Mouse (Mus musculus) cerebellum, postnatal 14 days (tissue): ENCODE data around the gene Mprip.

ENCODE experiments used
- DNase-seq, 2 experiments: peaks; one replicate each; pipeline ENCODE4 v3.0.0; 2021; ENCODE audit warnings: mixed read lengths in 2 of 2

Mprip gene

GRCm38 (mm10) chr11:59769307-59769706 lies 108.2 kb downstream of the Mprip start:
- DNase-seq = no peak

- DNase-seq = no peak
Measured at GRCm38 (mm10) chr11:59769738-59770137, 108.6 kb downstream of the Mprip start.

GRCm38 (mm10) chr11:59770753-59771152 lies 109.6 kb downstream of the Mprip start:
- DNase-seq = no peak

GRCm38 (mm10) chr11:59772291-59772690 lies 111.2 kb downstream of the Mprip start:
- peak; percentile 45 to 81 for DNase-seq

- peak in 1 of 2 experiments; percentile 51 for DNase-seq
Measured at GRCm38 (mm10) chr11:59772902-59773301, 111.8 kb downstream of the Mprip start.

- no peak for DNase-seq
Measured at GRCm38 (mm10) chr11:59774522-59774921, 113.4 kb downstream of the Mprip start.

- no peak for DNase-seq
Measured at GRCm38 (mm10) chr11:59775435-59776148, 114.5 kb downstream of the Mprip start.

- DNase-seq = peak in 1 of 2 experiments; percentile 48
Measured at GRCm38 (mm10) chr11:59777259-59777658, 116.2 kb downstream of the Mprip start.

- peak; percentile 87 to 91 for DNase-seq
Measured at GRCm38 (mm10) chr11:59778181-59778873, 117.2 kb downstream of the Mprip start.

GRCm38 (mm10) chr11:59778874-59779223 lies 117.7 kb downstream of the Mprip start:
- no peak for DNase-seq

GRCm38 (mm10) chr11:59779406-59779805 lies 118.3 kb downstream of the Mprip start:
- no peak for DNase-seq

GRCm38 (mm10) chr11:59780241-59780640 lies 119.1 kb downstream of the Mprip start:
- DNase-seq = no peak

GRCm38 (mm10) chr11:59782091-59782590 lies 121.0 kb downstream of the Mprip start:
- no peak for DNase-seq

- DNase-seq = no peak
Measured at GRCm38 (mm10) chr11:59783591-59783990, 122.5 kb downstream of the Mprip start.

- no peak for DNase-seq
Measured at GRCm38 (mm10) chr11:59786444-59787198, 125.5 kb downstream of the Mprip start.

GRCm38 (mm10) chr11:59787199-59787781 lies 126.2 kb downstream of the Mprip start, which contains the start of gene Pld6:
Pld6 (minus strand) TSS chr11:59787645.
- DNase-seq = peak in 1 of 2 experiments; percentile 50

GRCm38 (mm10) chr11:59789311-59789710 lies 128.2 kb downstream of the Mprip start:
- DNase-seq = no peak

GRCm38 (mm10) chr11:59793390-59793789 lies 132.3 kb downstream of the Mprip start:
- DNase-seq = no peak

GRCm38 (mm10) chr11:59800412-59800811 lies 139.3 kb downstream of the Mprip start:
- DNase-seq = no peak

- peak in 1 of 2 experiments; percentile 31 for DNase-seq
Measured at GRCm38 (mm10) chr11:59801881-59802280, 140.8 kb downstream of the Mprip start.

GRCm38 (mm10) chr11:59803516-59803915 lies 142.4 kb downstream of the Mprip start:
- no peak for DNase-seq

- peak; percentile 60 to 69 for DNase-seq
Measured at GRCm38 (mm10) chr11:59804409-59805110, 143.5 kb downstream of the Mprip start.
